In the genomic region with DNA sequence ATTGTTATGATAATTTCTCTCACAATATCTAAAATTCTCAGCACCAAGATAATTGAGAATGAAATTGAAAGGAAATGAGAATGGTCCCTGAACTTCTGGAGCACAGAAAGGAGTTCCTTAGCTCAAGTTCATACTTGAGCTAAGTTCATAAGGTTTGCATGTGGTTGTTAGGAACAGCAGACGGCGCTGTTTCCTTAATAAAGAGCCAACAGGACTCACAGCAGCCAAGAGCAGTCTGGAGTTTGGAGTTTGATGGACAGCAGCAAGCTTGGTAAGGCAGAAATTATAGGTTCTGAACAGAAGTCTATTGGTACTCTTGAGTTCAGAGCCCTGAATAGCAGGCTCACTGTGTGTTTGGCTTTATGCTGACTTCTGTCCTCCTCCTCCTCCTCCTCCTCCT, we compare ENCODE assay signal across 9 mouse cellular contexts. TPM values are rescaled to one million over a fixed set of nuclear protein-coding genes. Genes with fewer than 3 reads are reported as not detected.
DNase-seq lines count a peak whose midpoint lies in the region; ATAC-seq and TF ChIP-seq lines count a peak whose summit lies in the region.
"Had no signal": no experiment of that assay in that cellular context is flagged by ENCODE, and none has a peak within 500 bp of the region (broad histone marks: within the 10 kb centered on the region; RNA-seq: fewer than 3 reads in every experiment).

No protein-coding gene starts in this region.

- DNase-seq in gastrocnemius, adult 18-20 months (ENCODE audit: low spot score), result peak; percentile 11
- no peak for DNase-seq in gastrocnemius, adult 8-10 months (ENCODE audit: low spot score in 2 of 2)
- peak; percentile 38 for DNase-seq in neural tube, embryonic 11.5 days (ENCODE audit: low spot score)
- DNase-seq in kidney, postnatal 0 days (ENCODE audit: low spot score), result peak; percentile 80
- peak; percentile 31 to 40 for DNase-seq in right cerebral cortex, adult 2 months (ENCODE audit: low spot score in 2 of 2)
- DNase-seq in Muller cell, postnatal 12 days (ENCODE audit: inconsistent ontology term), result no peak

- no peaks in the 10 kb centered on the region for H3K36me3 ChIP-seq in neural tube, embryonic 11.5 days (ENCODE audit: control insufficient read depth, insufficient read depth, low read length)
- no peaks in the 10 kb centered on the region for H3K36me3 ChIP-seq in neural tube, embryonic 15.5 days
- no peaks in the 10 kb centered on the region for H3K36me3 ChIP-seq in kidney, postnatal 0 days (ENCODE audit: insufficient read depth, low read length)
- H3K36me3 ChIP-seq: neural tube, embryonic 12.5 days had no signal

- H3K4me2 ChIP-seq in neural tube, embryonic 11.5 days (ENCODE audit: low read depth), result no peak overlapping the region
- no peak overlapping the region for H3K4me2 ChIP-seq in neural tube, embryonic 15.5 days
- no peak overlapping the region for H3K4me2 ChIP-seq in kidney, postnatal 0 days (ENCODE audit: low read length)
- H3K4me2 ChIP-seq: neural tube, embryonic 12.5 days had no signal

- ATAC-seq in neural tube, embryonic 11.5 days (ENCODE audit: insufficient read depth, low FRiP score, low TSS enrichment), result no peak
- no peak for ATAC-seq in neural tube, embryonic 15.5 days (ENCODE audit: low FRiP score)
- peak; percentile 81 for ATAC-seq in common myeloid progenitor, adult 5-6 weeks (replicated peaks; ENCODE audit: low read depth, poor library complexity, severe bottlenecking)
- no peak for ATAC-seq in kidney, postnatal 0 days (replicated peaks; ENCODE audit: low FRiP score, low read depth)

- 17% methylated on average over 2 of the region's 2 CpGs for WGBS in neural tube, embryonic 11.5 days
- WGBS in neural tube, embryonic 15.5 days, result 15% methylated on average over 2 of the region's 2 CpGs
- WGBS in kidney, postnatal 0 days, result 6% methylated on average over 2 of the region's 2 CpGs

- peak; percentile 73 for TF ChIP-seq CTCF in kidney, postnatal 0 days (IDR thresholded peaks at IDR 0.05; ENCODE audit: low read depth)

- no peaks in the 10 kb centered on the region for H3K9me3 ChIP-seq in neural tube, embryonic 11.5 days (ENCODE audit: control insufficient read depth, low read length)
- no peaks in the 10 kb centered on the region for H3K9me3 ChIP-seq in neural tube, embryonic 15.5 days (replicated peaks)
- no peaks in the 10 kb centered on the region for H3K9me3 ChIP-seq in kidney, postnatal 0 days (replicated peaks; ENCODE audit: low read length)
- H3K9me3 ChIP-seq: neural tube, embryonic 12.5 days had no signal

- no peaks in the 10 kb centered on the region for H3K27me3 ChIP-seq in neural tube, embryonic 11.5 days (ENCODE audit: control insufficient read depth, insufficient read depth, low read length)
- no peaks in the 10 kb centered on the region for H3K27me3 ChIP-seq in neural tube, embryonic 15.5 days (replicated peaks)
- no peaks in the 10 kb centered on the region for H3K27me3 ChIP-seq in kidney, postnatal 0 days (ENCODE audit: insufficient read depth, low read length)
- H3K27me3 ChIP-seq: neural tube, embryonic 12.5 days had no signal

- no peak overlapping the region for H3K4me3 ChIP-seq in neural tube, embryonic 11.5 days (ENCODE audit: low read depth, low read length)
- no peak overlapping the region for H3K4me3 ChIP-seq in neural tube, embryonic 15.5 days (replicated peaks)
- no peak overlapping the region for H3K4me3 ChIP-seq in kidney, postnatal 0 days (replicated peaks; ENCODE audit: low read depth, low read length)
- H3K4me3 ChIP-seq: neural tube, embryonic 12.5 days had no signal

- no peaks in the 10 kb centered on the region for H3K4me1 ChIP-seq in neural tube, embryonic 11.5 days (ENCODE audit: control insufficient read depth, insufficient read depth, low read length)
- no peaks in the 10 kb centered on the region for H3K4me1 ChIP-seq in neural tube, embryonic 15.5 days
- H3K4me1 ChIP-seq in kidney, postnatal 0 days (replicated peaks; ENCODE audit: insufficient read depth, low read length), result no peaks in the 10 kb centered on the region
- H3K4me1 ChIP-seq: neural tube, embryonic 12.5 days had no signal

- no peak overlapping the region for H3K27ac ChIP-seq in neural tube, embryonic 11.5 days (ENCODE audit: low read depth, low read length)
- no peak overlapping the region for H3K27ac ChIP-seq in neural tube, embryonic 15.5 days (replicated peaks)
- H3K27ac ChIP-seq in kidney, postnatal 0 days, result no peak overlapping the region
- H3K27ac ChIP-seq: neural tube, embryonic 12.5 days had no signal

- no peak overlapping the region for H3K9ac ChIP-seq in neural tube, embryonic 11.5 days (ENCODE audit: low read length)
- H3K9ac ChIP-seq in neural tube, embryonic 15.5 days (replicated peaks), result no peak overlapping the region
- no peak overlapping the region for H3K9ac ChIP-seq in kidney, postnatal 0 days (ENCODE audit: low read depth, low read length)
- H3K9ac ChIP-seq: neural tube, embryonic 12.5 days had no signal

RNA-seq across cellular contexts. Expression of a gene that starts 24.8 kb away (rescaled TPM):
- not detected for total RNA-seq in gastrocnemius, adult 18-20 months (2021)
- total RNA-seq in gastrocnemius, adult 8-10 months (2022), result not detected
- polyA plus RNA-seq in neural tube, embryonic 11.5 days (2014; fragmentation: Nextera tagmentation; extraction: Ambion mirVana), result 2.9 and 4.8 TPM in 2 replicates
- polyA plus RNA-seq in neural tube, embryonic 15.5 days (2015; fragmentation: Nextera tagmentation; extraction: Ambion mirVana), result 22.9 and 24.1 TPM in 2 replicates
- not detected in 2 replicates for total RNA-seq in common myeloid progenitor, adult 5-6 weeks (2017)
- not detected in 2 replicates for polyA plus RNA-seq in kidney, postnatal 0 days (2015; fragmentation: Nextera tagmentation; extraction: Ambion mirVana)

Comparison
In these comparisons a context has a peak if more than half of its experiments do, and no peak if none do; other contexts are left out.
1. DNase-seq: peak in gastrocnemius, adult 18-20 months (single experiment), neural tube, embryonic 11.5 days (single experiment), kidney, postnatal 0 days (single experiment) and right cerebral cortex, adult 2 months (2 of 2); none in gastrocnemius, adult 8-10 months (0 of 2) and Muller cell, postnatal 12 days (single experiment).